Mouse (Mus musculus): ENCODE data around the gene Dennd1c.
"Not testable (repeated sequence)": the region's sequence is repeated elsewhere in the genome, so short reads cannot be mapped to it uniquely, and the experiment has no call there.

Gene Dennd1c

DNA sequence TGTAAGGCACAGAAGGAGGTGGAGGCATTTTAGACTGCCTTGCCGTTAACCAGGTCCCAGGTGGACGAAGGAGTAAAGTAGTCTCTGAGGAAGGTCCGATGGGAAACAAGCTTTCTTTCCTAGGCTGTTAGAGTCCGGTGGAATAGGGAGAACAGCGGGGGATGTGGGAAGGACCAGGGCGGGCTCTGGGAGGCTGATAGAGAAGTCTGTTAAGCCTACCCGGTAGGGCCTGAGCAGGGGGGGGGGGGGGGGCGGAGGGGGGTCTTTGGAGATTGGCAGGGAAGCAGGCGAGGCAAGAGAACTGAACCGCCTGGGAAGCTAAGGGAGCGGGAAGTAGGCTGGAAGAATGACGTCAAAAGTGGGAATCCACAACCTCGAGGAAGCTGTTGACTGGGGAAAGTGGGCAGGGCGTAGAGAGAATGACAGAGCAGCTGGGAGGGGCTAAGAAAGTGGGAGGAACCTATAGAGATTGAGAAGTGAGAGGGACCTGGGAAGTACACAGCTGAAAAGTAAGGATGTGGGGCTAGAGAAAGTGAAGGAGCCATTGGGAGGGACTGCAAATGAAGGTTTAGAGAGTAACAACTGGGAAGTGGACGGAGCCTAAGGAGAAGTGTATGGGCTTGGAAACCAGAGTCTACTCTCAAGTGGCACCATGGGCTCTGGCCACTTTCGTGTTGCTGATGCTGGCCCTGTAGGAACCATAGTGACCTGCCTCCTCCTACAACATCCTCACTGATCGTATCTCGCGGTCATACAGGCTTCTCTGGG is 17.7 kb upstream of the Dennd1c start:
- DNase-seq = peak in 1 of 2 experiments; percentile 32

- no peak for DNase-seq
These were observed 15.9 kb upstream of the Dennd1c start for GRCm38 (mm10) chr17:57094222-57094621.

DNA sequence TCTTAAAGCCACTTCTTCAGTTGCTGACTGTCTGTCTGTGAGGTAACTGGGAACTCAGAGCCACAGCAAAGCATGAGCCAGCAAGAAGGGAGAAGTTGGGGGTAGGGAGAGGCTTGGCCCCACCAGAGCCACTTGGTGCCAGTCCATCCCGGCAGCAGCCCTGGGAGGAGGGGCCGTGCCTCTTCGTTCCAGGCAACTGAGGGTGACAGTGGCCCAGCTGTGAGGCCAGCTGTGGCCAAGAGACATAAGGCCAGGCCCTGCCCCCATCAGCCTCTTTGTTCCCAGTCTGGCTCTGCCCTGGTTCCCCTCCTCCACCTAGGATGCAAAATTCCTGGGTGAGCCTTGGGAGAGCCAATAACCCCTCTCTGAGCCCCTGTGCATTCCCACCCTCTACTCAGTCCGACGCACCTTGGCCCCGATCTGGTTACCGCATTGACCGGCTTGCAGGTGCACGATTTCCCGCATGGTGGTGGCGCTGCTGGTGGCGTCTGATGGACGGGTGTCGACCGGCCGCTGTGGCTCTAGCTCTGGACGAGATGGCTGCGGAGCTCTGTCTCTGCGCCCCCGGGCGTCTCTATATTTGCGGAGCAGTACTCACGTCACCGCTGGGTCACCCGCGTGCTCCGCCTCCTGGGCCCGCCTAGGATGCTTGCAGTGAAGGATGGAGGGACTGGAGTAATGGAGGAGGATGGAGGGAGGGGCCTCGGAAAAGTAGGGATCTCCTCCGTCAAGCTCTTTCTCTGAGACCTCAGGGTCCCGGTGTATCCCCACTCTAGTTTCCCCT is 8.9 kb upstream of the Dennd1c start, which contains the start of gene Tubb4a:
Gene Tubb4a, minus strand, starts transcription at position 734 of the 784 bp plus-strand sequence.
- peak; percentile 94 to 95 for DNase-seq

DNA sequence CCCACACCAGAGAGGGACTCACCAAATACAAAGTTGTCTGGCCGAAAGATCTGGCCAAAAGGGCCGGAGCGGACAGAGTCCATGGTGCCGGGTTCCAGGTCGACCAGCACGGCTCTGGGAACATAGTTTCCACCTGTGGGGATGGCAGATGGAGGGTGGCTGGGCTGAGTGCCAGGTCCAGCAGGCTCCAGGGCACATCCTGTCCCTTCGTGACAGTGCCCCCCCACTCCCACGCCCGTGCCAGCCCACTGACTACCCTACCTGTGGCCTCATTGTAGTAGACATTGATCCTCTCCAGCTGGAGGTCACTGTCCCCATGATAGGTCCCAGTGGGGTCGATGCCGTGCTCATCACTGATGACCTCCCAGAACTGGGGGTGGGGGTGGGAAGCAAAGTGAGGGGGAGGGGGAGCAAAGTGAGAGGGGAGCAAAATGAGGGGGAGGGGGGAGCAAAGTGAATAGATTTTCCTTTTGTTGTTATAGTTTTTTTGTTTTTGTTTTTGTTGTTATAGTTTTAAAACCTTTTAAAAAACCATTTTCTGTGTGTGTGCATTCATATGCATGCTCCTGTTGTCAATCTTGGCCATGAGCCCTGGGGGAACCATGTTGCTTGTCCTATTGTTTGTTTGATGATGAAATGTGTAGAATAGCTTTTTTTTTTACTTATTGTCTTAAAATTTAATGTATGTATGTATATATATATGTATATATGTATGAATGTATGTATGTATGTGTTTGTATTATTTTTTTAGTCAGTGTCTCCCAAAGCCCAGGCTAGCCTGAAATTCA is 7.8 kb upstream of the Dennd1c start:
- DNase-seq = peak; percentile 99

- peak; percentile 74 to 85 for DNase-seq
These were observed 4.2 kb upstream of the Dennd1c start for GRCm38 (mm10) chr17:57082481-57082880.

DNA sequence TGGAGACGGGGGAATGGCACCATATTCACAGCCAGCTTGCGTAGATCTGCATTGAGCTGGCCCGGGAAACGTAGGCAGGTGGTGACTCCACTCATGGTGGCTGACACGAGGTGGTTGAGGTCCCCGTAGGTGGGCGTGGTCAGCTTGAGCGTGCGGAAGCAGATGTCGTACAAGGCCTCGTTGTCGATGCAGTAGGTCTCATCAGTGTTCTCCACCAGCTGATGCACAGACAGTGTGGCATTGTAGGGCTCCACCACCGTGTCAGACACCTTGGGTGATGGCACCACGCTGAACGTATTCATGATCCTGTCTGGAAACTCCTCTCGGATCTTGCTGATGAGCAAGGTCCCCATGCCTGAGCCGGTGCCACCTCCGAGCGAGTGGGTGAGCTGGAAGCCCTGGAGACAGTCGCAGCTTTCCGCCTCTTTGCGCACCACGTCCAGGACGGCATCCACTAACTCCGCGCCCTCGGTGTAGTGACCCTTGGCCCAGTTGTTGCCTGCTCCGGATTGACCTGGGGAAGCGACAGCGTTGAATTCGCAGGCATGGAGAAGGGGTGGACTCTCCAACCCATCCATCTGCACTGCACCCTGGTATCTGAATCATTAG is 3.0 kb upstream of the Dennd1c start:
- DNase-seq = peak; percentile 41 to 49

DNA sequence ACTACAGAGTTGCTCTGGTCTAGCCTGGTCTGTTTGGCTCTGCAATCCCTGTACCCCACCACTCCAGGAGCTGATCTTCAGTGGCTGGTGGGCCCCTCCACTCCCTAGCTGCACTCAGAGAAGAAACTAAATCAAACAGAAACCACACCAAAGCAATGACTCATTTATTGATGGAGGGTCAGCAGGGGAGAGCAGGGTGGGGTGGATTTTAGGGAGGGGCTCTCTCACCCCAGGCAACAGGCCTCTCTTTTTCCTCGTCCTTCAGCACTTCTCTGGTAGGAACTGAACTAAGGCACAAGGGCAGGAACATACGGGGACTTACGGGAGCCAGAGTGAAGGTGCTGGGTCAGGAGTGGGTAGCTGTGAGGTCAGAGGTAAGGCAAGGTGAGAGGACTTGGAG is 1.6 kb upstream of the Dennd1c start:
- no peak for DNase-seq

GRCm38 (mm10) chr17:57076916-57077315 is 1.4 kb downstream of the Dennd1c start:
- DNase-seq = no peak

DNA sequence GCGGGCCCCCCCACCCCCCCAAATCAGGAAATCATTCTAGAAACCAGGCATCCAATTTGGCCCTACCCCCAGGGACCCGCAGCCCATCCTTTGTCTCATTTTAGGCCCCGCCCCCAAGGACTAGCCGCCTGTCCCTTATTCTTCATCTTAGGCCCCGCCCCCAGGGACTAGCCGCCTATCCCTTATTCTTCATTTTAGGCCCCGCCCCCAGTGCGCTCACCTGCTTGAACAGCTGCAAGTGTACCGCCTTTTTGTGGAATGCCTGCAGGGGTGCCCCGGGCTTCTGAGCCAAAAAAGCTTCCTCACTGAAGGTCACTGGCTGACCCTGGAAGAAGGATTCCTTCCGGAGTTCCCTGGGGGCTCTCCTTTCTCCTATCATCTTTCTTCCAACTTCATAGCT is 7.6 kb downstream of the Dennd1c start:
- DNase-seq = no peak

DNA sequence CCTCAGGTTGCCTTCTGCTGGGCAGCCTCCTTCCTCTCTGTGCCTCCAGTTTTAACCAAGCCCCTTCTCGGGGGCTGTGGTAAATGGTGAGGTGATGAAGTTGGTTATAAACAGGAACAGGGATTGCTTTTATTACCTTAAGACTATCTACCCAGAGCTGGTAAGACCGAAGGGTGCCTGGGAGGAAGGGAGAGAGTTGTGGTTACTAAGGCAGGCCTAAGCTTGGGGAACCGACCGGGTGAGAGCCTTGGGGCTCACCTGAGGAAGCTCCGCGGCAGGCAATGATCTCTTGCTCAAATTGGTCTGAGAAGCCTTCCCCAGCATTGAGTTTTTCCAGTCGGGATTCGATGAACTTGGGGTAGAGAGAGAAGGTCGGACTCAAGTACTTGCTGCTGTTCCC is 8.0 kb downstream of the Dennd1c start:
- no peak for DNase-seq

GRCm38 (mm10) chr17:57066908-57067307 is 11.4 kb downstream of the Dennd1c start:
- DNase-seq = no peak

DNA sequence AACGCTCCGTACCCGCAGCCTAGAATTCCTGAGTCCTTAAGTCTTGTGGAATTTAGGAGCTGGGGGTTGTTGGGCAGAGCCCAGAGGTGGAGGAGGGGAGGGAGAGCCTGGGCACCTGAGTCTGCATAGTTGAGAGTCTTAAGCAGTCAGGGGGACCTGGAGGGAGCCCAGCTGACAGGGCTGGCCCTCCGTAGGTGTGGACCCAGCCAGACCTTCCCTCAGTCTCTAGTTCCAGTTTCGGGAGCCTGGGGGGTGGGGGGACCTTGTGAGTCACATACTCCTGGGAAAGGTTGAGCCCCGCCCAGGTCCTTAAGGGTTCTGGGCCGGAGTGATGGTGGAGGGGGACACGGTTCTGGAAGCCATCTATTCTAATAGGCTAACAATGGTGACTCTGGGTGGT is 15.3 kb downstream of the Dennd1c start:
- DNase-seq = no peak

DNA sequence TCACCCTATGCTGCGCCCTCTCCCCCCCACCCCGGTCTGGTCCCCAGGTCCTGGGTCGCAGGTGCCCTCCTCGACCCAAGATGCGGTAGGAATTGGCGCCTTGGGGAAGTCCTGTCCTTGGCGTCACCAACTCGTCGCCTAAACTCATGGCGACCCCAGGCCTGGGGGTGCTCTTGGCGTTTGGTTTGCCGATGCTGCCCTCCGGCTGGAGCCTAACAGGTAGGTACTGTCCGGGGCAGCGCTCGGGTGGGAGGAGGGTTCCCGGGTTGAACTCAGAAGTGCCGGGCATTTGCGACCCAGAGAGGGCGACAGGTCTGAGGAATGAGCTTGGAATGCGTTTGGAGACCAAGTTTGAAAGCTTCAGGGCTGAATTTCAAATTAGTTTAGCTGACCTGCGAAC is 15.8 kb downstream of the Dennd1c start:
- DNase-seq = no peak

DNA sequence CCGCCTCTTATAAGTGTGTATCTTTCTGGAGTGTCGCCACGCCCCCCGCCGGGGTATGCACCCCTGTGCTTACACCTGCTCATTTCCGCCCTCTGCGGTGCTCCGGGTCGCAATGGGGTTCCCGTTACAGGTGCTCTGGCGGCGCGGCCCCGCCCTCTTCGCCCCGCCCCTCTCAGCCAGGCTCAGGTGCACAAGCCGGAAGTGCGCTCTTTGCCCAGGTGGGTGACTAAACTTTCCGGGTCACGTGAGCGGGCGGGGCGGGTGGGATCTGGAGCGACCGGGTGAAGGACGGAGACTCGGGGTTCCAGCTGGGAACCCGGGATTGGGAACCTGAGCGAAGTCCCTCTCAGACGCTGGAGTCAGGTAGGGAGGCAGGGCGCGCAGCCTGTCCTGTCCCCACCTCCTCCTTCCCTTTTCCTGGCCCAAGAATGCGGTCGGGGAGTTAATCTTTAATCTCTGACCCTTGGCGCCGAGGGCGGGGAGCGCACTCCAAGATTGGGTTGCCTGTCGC is 16.2 kb downstream of the Dennd1c start:
- DNase-seq = peak; percentile 50 to 68

- peak in 1 of 2 experiments; percentile 29 for DNase-seq
These were observed 17.2 kb downstream of the Dennd1c start for GRCm38 (mm10) chr17:57061069-57061468.

DNA sequence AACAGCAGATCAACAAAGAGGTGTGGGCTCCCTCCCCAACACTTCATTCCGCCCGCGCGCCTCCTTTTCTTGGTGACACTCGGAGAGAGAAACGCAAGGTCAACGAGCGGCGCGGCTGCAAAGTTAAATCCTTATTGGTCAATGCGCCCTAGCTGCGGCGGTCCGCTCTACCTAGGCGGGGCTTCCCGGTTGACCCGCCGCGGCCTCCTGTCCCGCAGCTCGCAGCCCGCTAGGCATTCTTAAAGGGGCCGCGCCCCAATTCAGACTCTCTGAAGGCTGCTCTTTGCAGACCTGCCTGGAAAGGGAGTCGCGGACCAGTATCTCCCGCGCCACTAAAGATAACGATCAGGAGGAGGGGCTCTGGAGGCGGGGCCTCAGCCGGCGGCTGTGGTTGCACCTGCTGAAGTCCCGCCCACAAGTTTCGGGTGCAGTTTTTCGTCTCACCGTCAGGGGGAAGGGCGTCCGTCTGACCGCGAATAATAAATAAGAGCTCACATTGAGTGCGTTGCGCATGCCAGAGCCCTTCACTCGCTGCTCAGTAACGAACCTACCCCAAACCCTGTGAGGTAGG is 18.0 kb downstream of the Dennd1c start:
- peak; percentile 98 for DNase-seq

DNA sequence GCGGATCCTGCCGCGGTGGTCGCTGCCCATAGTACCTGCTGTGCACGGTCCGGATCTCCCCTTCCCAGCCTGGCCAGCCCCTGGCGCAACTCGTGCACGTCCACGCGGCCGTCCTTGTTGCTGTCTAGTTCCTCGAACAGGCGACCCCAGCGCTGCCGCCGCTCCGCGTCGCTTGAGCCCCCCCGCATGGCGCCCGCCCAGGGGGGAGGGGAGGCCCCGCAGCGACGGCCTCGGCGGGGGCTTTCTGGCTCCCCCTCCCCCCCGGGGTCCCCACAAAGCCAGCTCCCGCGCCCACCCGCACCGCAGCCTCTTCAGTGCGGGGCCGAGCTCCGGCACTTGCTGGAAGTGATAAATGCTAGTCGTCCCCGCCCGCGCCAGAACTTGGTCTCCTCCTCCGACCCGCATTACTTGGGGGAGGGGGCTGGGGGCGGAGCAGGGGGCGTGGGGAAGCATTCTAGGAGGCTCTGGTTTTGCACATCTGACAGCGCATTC is 18.8 kb downstream of the Dennd1c start, which contains the start of gene Slc25a23:
Gene Slc25a23, minus strand, starts transcription at position 378 of the 492 bp plus-strand sequence.
- DNase-seq = peak; percentile 80 to 86

- DNase-seq = peak; percentile 66 to 74
These were observed 19.3 kb downstream of the Dennd1c start, which contains the start of gene Crb3 for GRCm38 (mm10) chr17:57058891-57059485. Gene Crb3, plus strand, starts transcription at chr17:57059105.

- DNase-seq = no peak
These were observed 22.1 kb downstream of the Dennd1c start for GRCm38 (mm10) chr17:57056246-57056645.

DNA sequence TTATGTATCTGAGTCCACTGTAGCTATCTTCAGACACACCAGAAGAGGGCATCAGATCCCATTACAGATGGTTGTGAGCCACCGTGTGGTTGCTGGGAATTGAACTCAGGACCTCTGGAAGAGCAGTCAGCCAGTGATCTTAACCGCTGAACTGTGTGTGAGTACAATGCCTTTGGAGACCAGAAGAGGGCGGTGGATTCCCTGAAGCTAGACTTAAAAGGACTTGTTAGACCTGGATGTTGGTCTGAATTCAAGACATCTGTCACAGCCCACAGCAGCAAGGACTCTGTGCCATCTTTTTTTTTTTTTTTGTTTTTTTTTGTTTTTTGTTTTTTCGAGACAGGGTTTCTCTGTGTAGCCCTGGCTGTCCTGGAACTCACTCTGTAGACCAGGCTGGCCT is 26.6 kb downstream of the Dennd1c start:
- not testable (repeated sequence) for DNase-seq

DNA sequence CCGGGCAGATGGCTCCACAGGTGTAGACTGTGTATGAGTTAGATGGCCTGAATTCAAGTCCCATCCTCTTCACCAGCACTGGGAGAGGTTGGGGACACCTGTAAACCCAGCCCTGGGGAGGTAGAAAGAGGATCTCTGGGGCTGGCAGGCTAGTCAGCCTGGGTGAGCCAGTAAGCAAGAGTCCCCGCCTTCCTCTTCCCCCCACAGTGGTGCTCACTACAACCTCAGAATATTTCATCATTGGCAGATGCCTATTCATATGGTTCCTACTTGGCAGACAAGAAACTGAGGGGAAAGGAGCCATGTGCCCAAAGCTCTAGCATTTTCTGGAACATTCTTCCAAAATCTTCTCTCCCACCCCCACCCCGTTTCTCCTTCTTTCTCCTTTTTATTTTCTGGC is 29.5 kb downstream of the Dennd1c start:
- DNase-seq = no peak

Data from cerebellum, postnatal 25 days (tissue).